Mouse (Mus musculus) layer of hippocampus, adult 6 months (tissue): Measurements from ENCODE around the gene Asb5. TPM values are rescaled to one million over a fixed set of nuclear protein-coding genes. Genes with fewer than 3 reads are reported as not detected.

ENCODE experiments used
- long read RNA-seq, 2 experiments: library from polyadenylated mRNA; unstranded; transcript quantifications; one replicate each; pipeline ENCODE4 v2.0.0; 2019 to 2020
- polyA plus RNA-seq: library from polyadenylated mRNA; unstranded; fragments of <200 nt; fragmentation: Nextera tagmentation; gene quantifications from 2 replicates; pipeline ENCODE4 v1.2.3, GENCODE M21; 2021

The Asb5 gene
- 0.45 and 0.62 TPM in 2 replicates for polyA plus RNA-seq
- long read RNA-seq, experiment 1: 0 reads
- long read RNA-seq, experiment 2: 0 reads

DNA sequence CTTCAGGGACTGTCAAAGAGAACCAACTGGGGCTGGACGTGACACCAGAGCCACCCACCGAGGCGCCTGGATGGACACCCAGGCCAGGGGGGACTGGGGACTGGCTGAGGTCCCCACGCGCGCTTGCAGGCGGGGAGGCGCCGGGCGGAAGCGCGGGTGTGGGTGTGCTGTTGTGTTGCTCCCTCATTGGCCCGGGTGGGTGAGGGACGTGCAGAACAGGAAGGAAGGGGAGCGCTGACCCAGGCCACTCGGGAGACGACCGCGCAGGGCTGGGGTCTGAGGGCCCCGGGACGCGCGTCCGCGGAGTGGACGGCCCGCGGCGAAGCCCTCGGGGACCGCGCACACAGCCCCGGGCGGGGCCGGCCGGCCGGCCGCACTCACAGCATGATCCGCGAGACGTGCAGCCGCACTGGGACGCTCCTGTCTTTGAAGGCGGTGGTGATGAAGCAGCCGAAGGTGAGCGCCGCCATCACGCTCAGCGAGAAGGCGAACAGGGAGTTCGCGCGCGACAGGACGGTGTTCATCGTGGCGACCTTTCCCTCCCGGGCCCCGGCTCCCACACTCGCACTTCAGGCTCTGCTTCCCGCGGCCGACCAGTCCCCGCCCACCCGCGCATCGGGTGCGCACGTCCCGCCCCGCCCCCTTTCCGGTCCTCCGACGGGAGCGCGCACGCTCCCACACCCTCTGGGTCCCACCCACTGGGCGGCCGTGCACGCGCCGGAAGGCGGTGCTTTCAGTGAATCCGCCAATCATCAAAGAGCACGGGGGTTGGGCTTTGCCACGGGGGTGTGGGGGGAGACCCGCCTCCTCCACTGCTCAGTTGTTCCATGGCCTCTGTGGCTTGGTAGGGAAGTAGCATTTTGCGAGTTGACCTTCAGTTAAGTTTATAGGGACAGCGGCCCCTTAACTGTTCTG lies at the start of gene Asb5, which contains the start of gene Spcs3:
Gene Asb5 (plus strand): TSS at position 199 of the 915 bp plus-strand sequence.
Gene Spcs3 (minus strand): TSS at position 617 of the 915 bp plus-strand sequence.

DNA sequence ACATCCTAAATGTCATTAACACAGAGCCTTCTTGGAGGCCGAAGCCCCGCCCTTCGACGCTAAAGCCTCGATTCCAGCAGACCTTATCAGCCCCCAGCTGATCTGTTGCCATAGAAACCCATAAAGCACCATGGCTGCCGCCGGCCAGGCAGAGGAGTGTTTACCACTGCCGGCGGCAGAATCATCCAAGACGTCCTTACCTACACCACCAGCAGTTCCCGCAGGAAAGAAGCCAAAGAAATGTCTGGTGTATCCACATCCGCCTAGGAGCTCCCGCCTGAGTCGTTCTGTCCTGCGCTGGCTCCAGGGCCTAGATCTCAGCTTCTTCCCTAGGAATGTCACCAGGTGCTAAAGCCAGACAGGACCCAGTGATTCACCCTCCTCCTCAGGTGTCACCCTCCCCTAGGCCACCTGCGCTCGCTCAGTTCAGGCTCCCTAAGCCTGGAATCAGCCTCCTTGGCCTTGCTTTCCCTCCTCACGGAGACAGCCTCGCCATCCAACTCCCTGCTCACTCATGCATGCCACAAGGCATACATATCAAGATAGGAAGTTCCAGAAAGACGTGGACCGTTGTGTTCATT lies 71.4 kb downstream of the Asb5 start, which contains the start of gene Spata4:
Gene Spata4 (plus strand): TSS at position 111 of the 581 bp plus-strand sequence.

Other genes with a start within 250 kb of the Asb5 start
- gene Spcs3, start 418 bp downstream of the Asb5 start, polyA plus RNA-seq: 33.8 and 39.9 TPM in 2 replicates
- 0.18 TPM in 1 of 2 replicates, not detected in the other for gene Spata4, start 71.2 kb downstream of the Asb5 start, polyA plus RNA-seq